Mouse (Mus musculus): ENCODE measurements around the gene Alkbh6. TPM values are rescaled to one million over a fixed set of nuclear protein-coding genes. Genes with fewer than 3 reads are reported as not detected.

Gene Alkbh6
- polyA plus RNA-seq (2012; ENCODE audit: low replicate concordance): 114 and 225 TPM in 2 replicates

DNA sequence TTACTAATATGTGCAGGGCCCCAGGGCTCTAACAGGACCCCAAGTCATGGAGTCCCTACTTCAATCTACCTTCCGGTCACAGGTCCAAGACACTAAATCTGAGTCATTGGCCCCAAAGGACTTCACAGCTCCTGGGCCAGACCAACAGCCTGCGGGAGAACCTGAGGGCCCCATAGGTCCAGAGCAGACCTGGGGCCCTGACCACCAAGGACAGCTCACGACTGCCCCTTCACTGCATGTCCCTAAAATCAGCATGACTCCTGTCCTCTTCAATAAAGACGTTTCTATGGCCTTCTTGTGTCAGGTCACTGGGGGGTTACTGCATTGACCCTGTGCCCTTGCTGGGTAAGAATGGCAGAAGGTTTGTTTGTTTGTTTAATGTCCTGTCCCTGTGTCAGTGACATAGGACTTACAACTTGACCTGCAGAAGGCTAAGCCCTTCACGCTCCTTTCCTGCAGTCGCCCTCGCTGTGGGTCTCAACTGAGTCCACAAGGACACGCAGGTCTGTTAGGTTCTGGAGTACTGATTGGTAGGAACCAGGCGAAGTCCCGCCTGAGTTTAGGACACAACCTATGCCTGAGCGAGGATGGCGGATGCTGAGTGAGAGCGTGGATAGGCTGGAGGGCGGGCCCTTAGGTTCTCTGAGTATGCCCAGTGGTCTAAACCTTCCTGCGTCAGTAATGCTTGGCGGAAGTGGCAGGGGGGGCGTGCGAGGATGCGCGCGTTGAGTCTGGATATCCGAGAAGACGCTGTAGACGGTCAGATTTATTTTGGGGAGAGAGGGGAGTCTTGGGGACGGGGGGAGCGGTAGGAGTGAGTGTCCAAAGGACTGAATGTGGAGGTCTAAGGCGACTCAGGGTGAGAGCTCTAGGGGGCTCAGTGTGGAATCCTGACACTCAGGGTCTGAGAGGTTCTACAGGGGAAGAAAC, at the start of gene Alkbh6:
Gene Alkbh6, plus strand, starts transcription at position 642 of the 930 bp plus-strand sequence.

DNA sequence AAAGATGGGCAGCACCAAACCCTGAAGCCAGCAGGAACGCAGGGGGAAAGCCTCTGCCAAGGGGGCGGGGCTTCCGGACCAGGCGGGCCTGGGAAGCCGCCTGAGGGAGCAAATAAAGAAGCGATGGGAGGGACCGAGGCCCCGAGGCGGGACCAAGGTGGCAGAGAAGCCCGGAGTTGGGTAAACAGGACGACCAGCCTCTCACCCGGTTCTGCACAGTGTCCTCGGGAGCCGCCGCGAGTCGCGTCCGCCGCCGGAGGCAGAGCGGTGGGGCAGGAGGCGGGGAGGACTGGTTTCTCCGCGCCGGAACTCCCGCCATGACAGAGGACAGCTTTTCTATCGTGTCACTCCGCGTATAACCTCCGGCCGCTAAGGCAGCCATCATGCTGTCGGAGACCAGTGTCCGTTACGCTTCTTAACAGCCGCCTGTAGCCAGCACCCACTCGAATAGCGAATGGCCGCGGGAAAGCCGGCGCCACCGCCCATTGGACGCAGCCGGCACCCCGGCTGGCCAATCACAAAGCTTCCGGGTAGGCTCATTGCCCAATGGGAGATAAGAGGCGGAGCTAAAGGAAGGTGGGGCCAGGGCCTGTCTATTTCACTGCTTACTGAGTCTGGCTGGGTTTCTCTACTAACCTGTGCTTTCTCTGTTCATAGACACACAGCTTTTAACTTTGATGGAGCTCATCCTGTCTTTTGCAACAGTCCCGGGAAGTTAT, 28.4 kb upstream of the Alkbh6 start, which contains the start of the genes Thap8 and Wdr62:
Gene Thap8, plus strand, starts transcription at position 144 of the 719 bp plus-strand sequence.
Gene Wdr62, minus strand, starts transcription at position 469 of the 719 bp plus-strand sequence.

DNA sequence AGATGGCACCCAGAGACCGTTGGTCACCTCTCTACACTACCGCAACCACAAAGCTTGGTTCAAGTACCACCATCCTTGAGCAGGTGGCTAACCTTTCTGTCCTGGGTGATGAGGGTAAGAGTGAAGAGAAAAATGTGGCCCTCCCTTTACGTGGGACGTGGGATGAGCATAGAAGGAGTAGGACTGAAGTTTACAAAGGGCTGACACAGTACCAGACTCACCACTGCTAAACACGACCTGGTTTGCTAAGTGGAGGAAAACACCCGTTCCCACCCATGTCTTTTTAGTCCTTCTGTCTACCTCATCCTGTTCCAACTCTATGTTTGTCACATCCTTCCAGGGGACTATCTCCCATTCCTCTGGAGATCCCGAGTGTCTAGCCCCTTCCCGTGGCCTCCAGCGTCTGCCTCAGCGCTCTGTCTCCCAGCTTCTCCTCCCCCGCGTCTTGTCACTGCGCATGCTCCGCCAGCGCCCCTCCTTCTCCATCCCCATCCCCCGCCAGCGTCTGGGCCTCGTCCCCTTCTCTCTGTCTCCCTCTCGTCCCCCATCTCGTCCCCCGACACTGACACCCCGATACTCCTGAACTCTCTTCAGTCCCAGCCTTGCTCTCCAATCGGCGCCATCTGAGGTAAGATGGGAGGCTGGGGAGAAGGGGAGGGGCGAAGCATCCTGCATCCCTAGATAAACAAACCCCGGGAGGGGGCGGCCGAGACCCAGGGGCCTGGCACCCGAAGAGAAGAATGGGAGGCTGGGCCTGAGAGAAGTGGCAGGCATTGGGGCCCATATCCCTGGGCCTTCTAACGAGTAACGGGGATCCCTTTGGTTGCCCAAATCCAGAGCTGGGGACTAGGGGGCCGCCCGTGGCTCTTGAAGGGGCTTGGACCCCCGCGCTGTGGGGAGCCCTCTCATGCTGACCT, 17.0 kb upstream of the Alkbh6 start, which contains the start of gene Clip3:
Gene Clip3, plus strand, starts transcription at position 514 of the 917 bp plus-strand sequence.

DNA sequence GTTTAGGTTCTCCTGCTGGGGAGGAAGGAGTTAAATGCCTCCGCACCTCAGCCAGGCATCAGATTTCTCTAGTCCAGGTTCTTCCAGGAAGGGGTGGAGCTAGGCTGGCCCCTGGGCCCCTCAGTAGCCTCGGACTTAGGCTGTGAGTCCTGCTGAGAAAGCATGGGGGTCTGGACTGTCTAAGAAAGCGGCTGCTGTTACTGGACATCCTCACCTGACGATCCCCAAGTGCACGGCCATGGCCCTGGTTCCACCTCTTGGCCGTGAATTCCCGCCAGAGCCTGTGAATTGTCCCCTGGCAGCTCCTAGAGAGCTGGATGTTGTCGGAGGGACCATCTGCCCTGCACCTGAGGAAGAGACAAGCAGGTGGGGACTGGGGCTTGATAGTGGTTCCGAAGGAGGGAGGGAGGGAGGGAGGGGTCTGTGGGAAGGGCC, 6.2 kb downstream of the Alkbh6 start, which contains the start of gene Syne4:
Gene Syne4, plus strand, starts transcription at position 87 of the 435 bp plus-strand sequence.

DNA sequence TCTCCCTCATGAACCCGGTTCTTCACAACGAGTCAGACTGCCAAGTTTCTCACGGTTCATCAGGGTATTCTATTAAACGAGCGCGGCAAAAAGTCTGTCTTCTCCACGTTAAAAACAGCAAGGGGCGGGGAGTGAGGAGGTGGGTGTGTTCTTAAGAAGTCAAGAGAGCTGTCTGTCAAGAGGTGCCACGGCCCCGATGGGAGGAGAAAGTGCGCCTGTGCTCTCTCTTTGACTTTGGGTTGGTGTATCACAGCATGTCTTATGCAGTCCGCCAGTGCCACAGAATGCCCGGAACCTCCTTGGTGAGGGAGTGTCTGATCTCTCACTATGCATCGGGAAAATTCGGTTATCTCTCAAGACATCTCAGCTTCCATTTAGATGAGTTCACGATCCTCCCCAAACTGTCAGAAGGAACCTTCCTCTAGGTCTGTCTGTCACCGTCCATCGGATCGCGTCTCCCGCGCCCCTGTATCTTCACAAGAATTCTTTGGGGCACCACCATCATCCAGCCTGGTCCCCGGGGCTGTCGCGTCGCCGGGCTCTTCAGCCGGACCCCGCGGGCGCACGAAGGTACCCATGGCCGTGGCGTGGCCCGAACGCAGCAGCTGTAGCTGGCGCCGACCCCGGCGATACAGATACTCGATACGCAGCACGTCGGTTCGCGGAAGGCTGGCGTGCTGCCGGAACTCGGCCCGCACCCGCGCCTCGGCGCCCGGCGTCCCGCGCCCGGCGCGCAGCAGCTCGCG, 13.2 kb downstream of the Alkbh6 start, which contains the start of gene E130208F15Rik:
Gene E130208F15Rik, plus strand, starts transcription at position 202 of the 746 bp plus-strand sequence.

DNA sequence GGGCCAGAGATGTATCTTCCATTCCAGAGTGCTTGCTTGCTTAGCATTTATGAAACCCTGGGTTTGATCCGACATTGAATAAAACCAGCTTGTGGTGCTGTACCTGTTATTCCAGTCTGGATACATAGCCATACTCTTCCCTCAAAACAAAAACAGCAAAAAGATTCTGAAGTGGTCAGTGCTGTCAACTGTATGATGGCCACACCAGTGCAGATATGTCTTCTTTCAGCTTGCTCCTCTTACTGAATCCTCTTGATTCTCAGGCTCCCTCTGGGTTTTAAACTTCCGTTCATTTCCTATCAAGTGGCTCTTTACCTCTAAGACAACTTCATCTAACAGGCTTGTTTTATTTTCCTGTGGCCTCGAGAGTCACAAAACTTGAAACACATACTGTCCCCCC, 15.3 kb downstream of the Alkbh6 start, which contains the start of gene Sdhaf1:
Gene Sdhaf1, minus strand, starts transcription at position 101 of the 400 bp plus-strand sequence.

DNA sequence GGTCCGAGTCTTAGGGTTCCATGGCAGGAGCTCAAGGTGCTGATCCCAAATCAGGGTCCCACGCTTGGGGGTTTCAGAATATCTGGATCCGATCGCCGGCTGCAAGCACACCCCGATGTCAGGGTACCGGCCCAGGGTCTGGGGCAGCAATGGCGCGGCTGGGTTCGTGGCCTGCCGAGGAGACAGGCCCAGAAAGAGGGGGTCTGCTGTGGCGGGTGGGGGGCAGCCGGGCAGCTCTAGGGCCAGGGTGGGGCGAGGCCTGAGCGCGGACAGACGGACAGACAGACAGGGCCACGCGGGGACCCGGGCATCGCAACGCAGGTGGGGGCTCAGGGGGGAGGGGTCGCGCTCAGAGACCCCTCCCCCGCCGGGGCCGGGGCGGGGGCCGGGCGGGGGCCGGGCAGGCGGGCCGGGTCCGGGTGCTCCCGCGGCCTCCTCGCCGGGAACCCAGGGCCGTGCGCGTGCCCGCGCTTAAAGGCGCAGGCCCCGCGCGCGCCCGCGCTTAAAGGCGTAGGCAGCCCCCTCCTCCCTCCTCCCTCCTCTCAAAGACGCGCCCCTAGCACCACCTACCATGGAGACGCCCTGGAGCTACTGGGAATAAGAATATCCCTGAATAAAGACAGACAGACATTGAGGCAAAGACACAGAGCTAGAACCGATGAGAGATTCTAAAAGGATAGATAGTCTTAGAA, 54.3 kb downstream of the Alkbh6 start, which contains the start of gene Lrfn3:
Gene Lrfn3, minus strand, starts transcription at position 121 of the 692 bp plus-strand sequence.

Other genes starting within 250 kb of the Alkbh6 start
- 0.17 and 0.33 TPM in 2 replicates for gene Zfp82, start 235.8 kb upstream of the Alkbh6 start, polyA plus RNA-seq (2012; ENCODE audit: low replicate concordance)
- not detected in 2 replicates for gene Gm26920, start 218.3 kb upstream of the Alkbh6 start, polyA plus RNA-seq (2012; ENCODE audit: low replicate concordance)
- gene Zfp566, start 218.2 kb upstream of the Alkbh6 start, polyA plus RNA-seq (2012; ENCODE audit: low replicate concordance): 0.85 and 3.5 TPM in 2 replicates
- gene Zfp260, start 213.9 kb upstream of the Alkbh6 start, polyA plus RNA-seq (2012; ENCODE audit: low replicate concordance): 0.83 and 1.9 TPM in 2 replicates
- gene Zfp382, start 186.8 kb upstream of the Alkbh6 start, polyA plus RNA-seq (2012; ENCODE audit: low replicate concordance): 8.0 and 18.8 TPM in 2 replicates
- gene Zfp146, start 139.0 kb upstream of the Alkbh6 start, polyA plus RNA-seq (2012; ENCODE audit: low replicate concordance): 3.8 and 4.4 TPM in 2 replicates
- 1.1 and 1.4 TPM in 2 replicates for gene Cox7a1, start 124.6 kb upstream of the Alkbh6 start, polyA plus RNA-seq (2012; ENCODE audit: low replicate concordance)
- 89.2 and 120 TPM in 2 replicates for gene Capns1, start 109.9 kb upstream of the Alkbh6 start, polyA plus RNA-seq (2012; ENCODE audit: low replicate concordance)
- 34.0 and 41.8 TPM in 2 replicates for gene Polr2i, start 76.8 kb upstream of the Alkbh6 start, polyA plus RNA-seq (2012; ENCODE audit: low replicate concordance)
- 19.3 and 21.9 TPM in 2 replicates for gene Tbcb, start 76.4 kb upstream of the Alkbh6 start, polyA plus RNA-seq (2012; ENCODE audit: low replicate concordance)
- not detected in 2 replicates for gene Ovol3, start 73.0 kb upstream of the Alkbh6 start, polyA plus RNA-seq (2012; ENCODE audit: low replicate concordance)
- gene Thap8, start 28.6 kb upstream of the Alkbh6 start, polyA plus RNA-seq (2012; ENCODE audit: low replicate concordance): not detected in 2 replicates
- gene Wdr62, start 28.3 kb upstream of the Alkbh6 start, polyA plus RNA-seq (2012; ENCODE audit: low replicate concordance): 5.0 and 25.2 TPM in 2 replicates
- gene Clip3, start 17.0 kb upstream of the Alkbh6 start, polyA plus RNA-seq (2012; ENCODE audit: low replicate concordance): 2.8 and 14.0 TPM in 2 replicates
- 3.5 and 6.2 TPM in 2 replicates for gene Syne4, start 6.1 kb downstream of the Alkbh6 start, polyA plus RNA-seq (2012; ENCODE audit: low replicate concordance)
- gene E130208F15Rik, start 13.0 kb downstream of the Alkbh6 start, polyA plus RNA-seq (2012; ENCODE audit: low replicate concordance): 1.2 and 3.5 TPM in 2 replicates
- gene Sdhaf1, start 15.2 kb downstream of the Alkbh6 start, polyA plus RNA-seq (2012; ENCODE audit: low replicate concordance): 7.3 and 13.8 TPM in 2 replicates
- gene Lrfn3, start 54.1 kb downstream of the Alkbh6 start, polyA plus RNA-seq (2012; ENCODE audit: low replicate concordance): 0.09 and 0.16 TPM in 2 replicates
- gene Tyrobp, start 105.0 kb downstream of the Alkbh6 start, polyA plus RNA-seq (2012; ENCODE audit: low replicate concordance): 103 and 543 TPM in 2 replicates
- 15.4 and 73.3 TPM in 2 replicates for gene Hcst, start 111.1 kb downstream of the Alkbh6 start, polyA plus RNA-seq (2012; ENCODE audit: low replicate concordance)
- 57.5 and 91.8 TPM in 2 replicates for gene Nfkbid, start 113.0 kb downstream of the Alkbh6 start, polyA plus RNA-seq (2012; ENCODE audit: low replicate concordance)
- gene Aplp1, start 136.8 kb downstream of the Alkbh6 start, polyA plus RNA-seq (2012; ENCODE audit: low replicate concordance): 2.4 and 4.5 TPM in 2 replicates
- 0.18 TPM in 1 of 2 replicates, not detected in the other for gene Kirrel2, start 149.0 kb downstream of the Alkbh6 start, polyA plus RNA-seq (2012; ENCODE audit: low replicate concordance)
- not detected in 2 replicates for gene Nphs1, start 149.6 kb downstream of the Alkbh6 start, polyA plus RNA-seq (2012; ENCODE audit: low replicate concordance)
- not detected in 2 replicates for gene Prodh2, start 184.9 kb downstream of the Alkbh6 start, polyA plus RNA-seq (2012; ENCODE audit: low replicate concordance)
- 24.7 and 45.7 TPM in 2 replicates for gene Arhgap33, start 226.3 kb downstream of the Alkbh6 start, polyA plus RNA-seq (2012; ENCODE audit: low replicate concordance)
- 6.3 and 7.9 TPM in 2 replicates for gene Hspb6, start 243.5 kb downstream of the Alkbh6 start, polyA plus RNA-seq (2012; ENCODE audit: low replicate concordance)
- 15.7 and 16.7 TPM in 2 replicates for gene Proser3, start 243.6 kb downstream of the Alkbh6 start, polyA plus RNA-seq (2012; ENCODE audit: low replicate concordance)

Measured in hematopoietic multipotent progenitor cell, adult 10-12 weeks (in vitro differentiated cells).